10 mouse cellular contexts compared by ENCODE assay signal in the genomic region with DNA sequence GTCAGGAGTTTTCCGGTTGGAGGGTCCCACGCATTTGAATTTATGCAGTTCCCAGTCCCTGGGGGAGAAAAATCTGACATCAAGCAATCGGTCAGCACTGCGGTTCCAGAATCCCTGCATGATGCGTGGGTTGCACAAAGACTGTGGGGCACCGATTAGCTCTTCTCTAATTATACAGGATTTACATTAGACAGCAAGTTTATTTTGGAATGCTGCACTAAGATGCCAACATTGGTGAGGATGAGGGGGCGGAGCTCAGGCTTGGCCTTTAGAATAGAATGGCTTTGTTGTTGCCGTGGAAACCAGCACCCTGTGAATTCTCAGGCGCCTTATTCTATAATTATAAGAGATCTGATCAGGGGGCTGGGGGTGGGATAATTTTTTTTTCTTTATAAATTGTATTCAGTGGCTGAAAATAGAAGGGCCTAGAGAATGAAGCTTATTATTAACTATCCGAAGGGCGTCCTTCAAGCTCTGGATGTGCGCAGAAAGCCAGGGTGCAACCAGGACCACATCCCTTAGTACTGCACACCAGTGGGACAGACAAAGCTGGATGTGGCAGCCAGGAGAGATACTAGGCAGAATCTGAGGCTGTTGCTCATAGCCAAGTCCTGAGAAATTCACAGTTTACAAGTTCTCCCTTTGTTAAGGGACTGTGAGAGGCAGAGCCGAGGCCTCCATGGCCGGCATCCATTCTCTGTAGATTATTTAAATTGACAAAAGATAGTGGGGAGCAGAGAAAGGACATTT.
DNase-seq lines count a peak whose midpoint lies in the region; ATAC-seq lines count a peak whose summit lies in the region.
"Had no signal": no experiment of that assay in that cellular context is flagged by ENCODE, and none has a peak within 500 bp of the region (broad histone marks: within the 10 kb centered on the region; RNA-seq: fewer than 3 reads in every experiment).

No protein-coding gene starts in this region.

- H3K27me3 ChIP-seq in forebrain, embryonic 15.5 days: no peaks in the 10 kb centered on the region
- H3K27me3 ChIP-seq in midbrain, embryonic 16.5 days (ENCODE audit: control insufficient read depth, insufficient read depth, low read depth, low read length): no peaks in the 10 kb centered on the region

- peaks cover 19% of the 10 kb centered on the region for H3K4me1 ChIP-seq in forebrain, embryonic 15.5 days
- H3K4me1 ChIP-seq in midbrain, embryonic 16.5 days (ENCODE audit: control insufficient read depth, insufficient read depth, low read length): peaks cover 16% of the 10 kb centered on the region

- peak; percentile 94 for ATAC-seq in forebrain, embryonic 15.5 days (replicated peaks)
- peak; percentile 84 for ATAC-seq in midbrain, embryonic 16.5 days
- no peak for ATAC-seq in granulocyte monocyte progenitor cell, adult 5-6 weeks (replicated peaks; ENCODE audit: poor library complexity, severe bottlenecking)

- DNase-seq in brain, embryonic 18.5 days (ENCODE audit: low read depth, low spot score): peak; percentile 77
- peak; percentile 75 to 83 for DNase-seq in layer of hippocampus, adult 8-10 months (ENCODE audit: low spot score in 2 of 2)
- no peak for DNase-seq in kidney, adult 18-20 months
- DNase-seq in thymus, postnatal 0 days (ENCODE audit: low spot score): no peak
- DNase-seq in kidney, postnatal 36 days: no peak
- DNase-seq: heart, postnatal 4 days; liver had no signal

- WGBS in forebrain, embryonic 15.5 days: 20% methylated on average over 14 of the region's 14 CpGs
- WGBS in midbrain, embryonic 16.5 days: 33% methylated on average over 14 of the region's 14 CpGs

- no peaks in the 10 kb centered on the region for H3K9me3 ChIP-seq in forebrain, embryonic 15.5 days
- H3K9me3 ChIP-seq in midbrain, embryonic 16.5 days (replicated peaks; ENCODE audit: control insufficient read depth, low read length, poor library complexity, severe bottlenecking): no peaks in the 10 kb centered on the region

- no peaks in the 10 kb centered on the region for H3K36me3 ChIP-seq in forebrain, embryonic 15.5 days
- H3K36me3 ChIP-seq in midbrain, embryonic 16.5 days (ENCODE audit: control insufficient read depth, insufficient read depth, low read length): no peaks in the 10 kb centered on the region

- H3K4me2 ChIP-seq in forebrain, embryonic 15.5 days (replicated peaks): no peak overlapping the region
- H3K4me2 ChIP-seq in midbrain, embryonic 16.5 days (ENCODE audit: low read length): no peak overlapping the region

- peak overlapping the region; percentile 88 for H3K27ac ChIP-seq in forebrain, embryonic 15.5 days (replicated peaks)
- peak overlapping the region; percentile 77 for H3K27ac ChIP-seq in midbrain, embryonic 16.5 days (ENCODE audit: low read length)

- H3K4me3 ChIP-seq in forebrain, embryonic 15.5 days: no peak overlapping the region
- H3K4me3 ChIP-seq in midbrain, embryonic 16.5 days (ENCODE audit: low read depth, low read length): no peak overlapping the region

- no peak overlapping the region for H3K9ac ChIP-seq in forebrain, embryonic 15.5 days (replicated peaks)
- H3K9ac ChIP-seq in midbrain, embryonic 16.5 days (ENCODE audit: low read depth, low read length): no peak overlapping the region

Comparison
In these comparisons a context has a peak if more than half of its experiments do, and no peak if none do; other contexts are left out.
1. DNase-seq: peak in brain, embryonic 18.5 days (single experiment) and layer of hippocampus, adult 8-10 months (2 of 2); none in kidney, adult 18-20 months (single experiment), thymus, postnatal 0 days (single experiment) and kidney, postnatal 36 days (0 of 2).